Mouse (Mus musculus) lung, embryonic 16.5 days (tissue): ENCODE data around the gene Cnnm2. TPM values are rescaled to one million over a fixed set of nuclear protein-coding genes. Genes with fewer than 3 reads are reported as not detected.

Experiments
- ATAC-seq: fragments of 200-750 bp; cut with Nextera tagmentation; 2 replicates; pipeline ENCODE4 v1.8.0; 2017; ENCODE audit warnings: low read depth, mild to moderate bottlenecking, moderate library complexity
- H3K27ac ChIP-seq: fragments of 300-500 bp; sonication (generic); 2 replicates; pipeline ENCODE4 v1.5.1; 2014; ENCODE audit warnings: mild to moderate bottlenecking, control low read depth, low read length
- H3K27me3 ChIP-seq: fragments of 300-500 bp; sonication (generic); 2 replicates; pipeline ENCODE4 v1.6.1; 2014; ENCODE audit warnings: low read depth, low read length, mixed read lengths; ENCODE audit not compliant: control insufficient read depth, insufficient read depth
- H3K36me3 ChIP-seq: fragments of 300-500 bp; sonication (generic); 2 replicates; pipeline ENCODE4 v1.6.1; 2014; ENCODE audit warnings: low read length; ENCODE audit not compliant: control insufficient read depth, insufficient read depth
- H3K4me1 ChIP-seq: fragments of 300-500 bp; sonication (generic); replicated peaks from 2 replicates; pipeline ENCODE4 v1.6.1; 2014; ENCODE audit warnings: low read length, mixed read lengths; ENCODE audit not compliant: control insufficient read depth, insufficient read depth
- H3K4me2 ChIP-seq: fragments of 300-500 bp; sonication (generic); 2 replicates; pipeline ENCODE4 v1.6.1; 2014; ENCODE audit warnings: low read depth, low read length, control low read depth
- H3K4me3 ChIP-seq: fragments of 300-500 bp; sonication (generic); 2 replicates; pipeline ENCODE4 v1.5.1; 2014; ENCODE audit warnings: mild to moderate bottlenecking, low read length, control low read depth
- H3K9ac ChIP-seq: fragments of 300-500 bp; sonication (generic); 2 replicates; pipeline ENCODE4 v1.6.1; 2014; ENCODE audit warnings: low read length, control low read depth
- H3K9me3 ChIP-seq: fragments of 300-500 bp; sonication (generic); 2 replicates; pipeline ENCODE4 v1.6.1; 2016; ENCODE audit warnings: low read length; ENCODE audit not compliant: control insufficient read depth
- WGBS: fragments of 180-500 bp; shearing (Covaris S2); extraction: QIAGEN DNeasy Blood & Tissue Kit; methylation state at CpG from one replicate; pipeline ENCODE4 v1.1.7; 2014; 5-methylcytosine and 5-hydroxymethylcytosine counted together
- polyA plus RNA-seq: library from polyadenylated mRNA; unstranded; fragments of >200 nt; fragmentation: Nextera tagmentation; extraction: Ambion mirVana; gene quantifications from 2 replicates; pipeline ENCODE4 v1.2.1, GENCODE M21; 2015

Gene Cnnm2
- polyA plus RNA-seq, 1 experiment from 2014 or later: 2.5 TPM

- H3K4me3 ChIP-seq: no peak overlapping the region
- H3K4me2 ChIP-seq: no peak overlapping the region
- no peak for ATAC-seq
- no peak overlapping the region for H3K27ac ChIP-seq
- peaks cover 2% of the 10 kb centered on the region; the same call in 1 of the 2 replicates for H3K4me1 ChIP-seq
- 59% methylated on average over 7 of the region's 7 CpGs for WGBS
- H3K36me3 ChIP-seq: no peaks in the 10 kb centered on the region
- no peak overlapping the region for H3K9ac ChIP-seq
- no peaks in the 10 kb centered on the region for H3K27me3 ChIP-seq
- H3K9me3 ChIP-seq: no peaks in the 10 kb centered on the region
Observed at GRCm38 (mm10) chr19:46871651-46872050, 110.3 kb downstream of the Cnnm2 start.

GRCm38 (mm10) chr19:46873924-46874323, 112.5 kb downstream of the Cnnm2 start:
- H3K27ac ChIP-seq: no peak overlapping the region
- H3K27me3 ChIP-seq: no peaks in the 10 kb centered on the region
- H3K36me3 ChIP-seq: no peaks in the 10 kb centered on the region
- no peak overlapping the region for H3K4me3 ChIP-seq
- H3K4me1 ChIP-seq: 0 out of 2 replicates have a peak, but pooled peaks cover 2% of the 10 kb centered on the region
- no peak for ATAC-seq
- H3K9me3 ChIP-seq: no peaks in the 10 kb centered on the region
- H3K4me2 ChIP-seq: no peak overlapping the region
- no peak overlapping the region for H3K9ac ChIP-seq
- WGBS: 83% methylated on average over 3 of the region's 3 CpGs

- no peak overlapping the region for H3K4me2 ChIP-seq
- 38% methylated on average over 12 of the region's 12 CpGs for WGBS
- no peaks in the 10 kb centered on the region for H3K36me3 ChIP-seq
- no peak overlapping the region for H3K9ac ChIP-seq
- H3K27me3 ChIP-seq: no peaks in the 10 kb centered on the region
- no peaks in the 10 kb centered on the region for H3K9me3 ChIP-seq
- H3K27ac ChIP-seq: no peak overlapping the region
- H3K4me1 ChIP-seq: no peaks in the 10 kb centered on the region
- ATAC-seq: peak; percentile 61; the same call in 1 of the 2 replicates
- H3K4me3 ChIP-seq: no peak overlapping the region
Observed at GRCm38 (mm10) chr19:46875790-46876189, 114.4 kb downstream of the Cnnm2 start.

- Histone ChIP-seq H3K4me2 (no peak overlapping the region), H3K4me3 (no peak overlapping the region), H3K4me1 (no peaks in the 10 kb centered on the region), H3K27me3 (no peaks in the 10 kb centered on the region), H3K9ac (no peak overlapping the region), H3K9me3 (no peaks in the 10 kb centered on the region), H3K36me3 (0 out of 2 replicates have a peak, but pooled peaks cover 3% of the 10 kb centered on the region), H3K27ac (no peak overlapping the region)
- 78% methylated on average over 13 of the region's 13 CpGs for WGBS
- ATAC-seq: no peak
Observed at GRCm38 (mm10) chr19:46877886-46878285, 116.5 kb downstream of the Cnnm2 start.

GRCm38 (mm10) chr19:46878346-46878745, 117.0 kb downstream of the Cnnm2 start:
- Histone ChIP-seq H3K9me3 (no peaks in the 10 kb centered on the region), H3K4me1 (no peaks in the 10 kb centered on the region), H3K4me3 (no peak overlapping the region), H3K9ac (no peak overlapping the region), H3K27ac (no peak overlapping the region), H3K27me3 (no peaks in the 10 kb centered on the region), H3K36me3 (0 out of 2 replicates have a peak, but pooled peaks cover 3% of the 10 kb centered on the region), H3K4me2 (no peak overlapping the region)
- ATAC-seq: no peak
- WGBS: 26% methylated on average over 13 of the region's 13 CpGs

- Histone ChIP-seq H3K4me2 (no peak overlapping the region), H3K36me3 (0 out of 2 replicates have a peak, but pooled peaks cover 3% of the 10 kb centered on the region), H3K9ac (no peak overlapping the region), H3K4me3 (no peak overlapping the region), H3K9me3 (no peaks in the 10 kb centered on the region), H3K27ac (no peak overlapping the region), H3K4me1 (no peaks in the 10 kb centered on the region), H3K27me3 (no peaks in the 10 kb centered on the region)
- WGBS: 93% methylated on average over 2 of the region's 2 CpGs
- ATAC-seq: no peak
Observed at GRCm38 (mm10) chr19:46879876-46880275, 118.5 kb downstream of the Cnnm2 start.

GRCm38 (mm10) chr19:46885365-46885764, 124.0 kb downstream of the Cnnm2 start:
- H3K4me1 ChIP-seq: no peaks in the 10 kb centered on the region
- 92% methylated on average over 4 of the region's 4 CpGs for WGBS
- no peaks in the 10 kb centered on the region for H3K9me3 ChIP-seq
- H3K27me3 ChIP-seq: no peaks in the 10 kb centered on the region
- no peak for ATAC-seq
- H3K4me2 ChIP-seq: no peak overlapping the region
- peaks cover 25% of the 10 kb centered on the region for H3K36me3 ChIP-seq
- no peak overlapping the region for H3K4me3 ChIP-seq
- H3K9ac ChIP-seq: no peak overlapping the region
- no peak overlapping the region for H3K27ac ChIP-seq

GRCm38 (mm10) chr19:46886826-46887225, 125.4 kb downstream of the Cnnm2 start:
- H3K9me3 ChIP-seq: no peaks in the 10 kb centered on the region
- H3K4me1 ChIP-seq: no peaks in the 10 kb centered on the region
- no peak overlapping the region for H3K27ac ChIP-seq
- ATAC-seq: no peak
- peaks cover 36% of the 10 kb centered on the region for H3K36me3 ChIP-seq
- H3K9ac ChIP-seq: no peak overlapping the region
- H3K4me3 ChIP-seq: no peak overlapping the region
- H3K4me2 ChIP-seq: no peak overlapping the region
- H3K27me3 ChIP-seq: no peaks in the 10 kb centered on the region
- 62% methylated on average over 7 of the region's 7 CpGs for WGBS

- ATAC-seq: no peak
- peaks cover 33% of the 10 kb centered on the region for H3K36me3 ChIP-seq
- no peaks in the 10 kb centered on the region for H3K9me3 ChIP-seq
- H3K27ac ChIP-seq: no peak overlapping the region
- H3K4me3 ChIP-seq: no peak overlapping the region
- no peaks in the 10 kb centered on the region for H3K4me1 ChIP-seq
- no peak overlapping the region for H3K4me2 ChIP-seq
- no peak overlapping the region for H3K9ac ChIP-seq
- no peaks in the 10 kb centered on the region for H3K27me3 ChIP-seq
- 66% methylated on average over 14 of the region's 14 CpGs for WGBS
Observed at GRCm38 (mm10) chr19:46887811-46888527, 126.6 kb downstream of the Cnnm2 start.
